Mouse (Mus musculus) hematopoietic multipotent progenitor cell, adult 10-12 weeks (in vitro differentiated cells): ENCODE results near the gene Eif4g1. TPM values are rescaled to one million over a fixed set of nuclear protein-coding genes. Genes with fewer than 3 reads are reported as not detected.

ENCODE experiments used
- polyA plus RNA-seq: library from polyadenylated mRNA; stranded (reverse); fragments of >175 nt; gene quantifications from 2 replicates; pipeline ENCODE4 v1.2.3, GENCODE M21; 2012; ENCODE audit warnings: low replicate concordance

Gene Eif4g1
- 484 and 1,061 TPM in 2 replicates for polyA plus RNA-seq

DNA sequence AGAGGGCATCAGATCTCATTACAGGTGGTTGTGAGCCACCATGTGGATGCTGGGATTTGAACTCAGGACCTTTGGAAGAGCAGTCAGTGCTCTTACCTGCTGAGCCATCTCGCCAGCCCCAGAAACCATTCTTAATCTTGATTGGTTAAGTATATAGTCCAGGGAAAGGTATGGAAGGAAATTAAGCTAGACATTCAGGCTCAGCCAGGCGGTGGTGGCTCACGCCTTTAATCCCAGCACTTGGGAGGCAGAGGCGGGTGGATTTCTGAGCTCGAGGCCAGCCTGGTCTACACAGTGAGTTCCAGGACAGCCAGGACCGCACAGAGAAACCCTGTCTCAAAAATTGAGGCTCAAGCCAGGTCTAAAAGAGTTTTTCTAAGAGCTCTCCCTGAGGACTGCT is at the start of gene Eif4g1:
Gene Eif4g1, plus strand, starts transcription at position 301 of the 400 bp plus-strand sequence.

DNA sequence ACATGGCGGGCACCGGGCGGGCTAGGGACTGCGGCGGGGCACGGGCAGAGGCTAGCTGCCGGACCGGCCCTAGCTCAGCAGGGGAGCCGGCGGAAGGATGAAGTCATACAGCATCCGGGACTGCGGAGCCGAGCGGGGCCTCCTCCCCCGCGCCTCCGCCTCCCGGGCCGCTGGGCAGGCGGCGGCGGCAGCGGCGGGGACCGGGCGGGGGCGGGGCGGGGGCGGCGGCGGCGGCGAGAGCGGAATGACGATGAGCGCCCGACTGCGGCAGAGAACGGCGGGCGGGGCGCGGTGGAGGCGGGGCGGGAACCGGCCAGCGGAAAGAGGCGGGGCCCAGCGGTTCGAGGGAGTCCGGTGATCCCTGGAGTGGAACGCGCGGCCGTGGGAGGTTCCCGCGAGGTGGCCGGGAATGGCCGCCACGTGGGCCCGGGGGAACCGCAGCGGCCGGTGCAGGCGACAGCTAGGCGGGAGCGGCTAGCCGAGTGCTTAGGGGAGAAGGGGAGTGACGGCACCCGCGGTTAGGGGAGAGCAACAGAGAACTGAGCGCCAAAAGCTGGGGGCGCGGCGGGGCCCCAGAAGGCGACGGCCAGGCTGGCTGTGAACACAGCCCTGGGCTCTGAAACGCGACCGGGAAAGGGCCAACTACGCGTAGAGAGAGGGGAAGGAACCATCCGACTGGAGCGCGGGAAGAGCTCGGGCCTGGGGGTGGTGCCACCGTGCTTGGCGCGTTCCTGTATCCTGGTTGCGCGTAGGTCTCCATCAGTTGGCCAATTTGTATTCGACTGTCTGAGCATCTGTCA is 46.7 kb upstream of the Eif4g1 start, which contains the start of gene Camk2n2:
Gene Camk2n2, minus strand, starts transcription at position 97 of the 800 bp plus-strand sequence.

DNA sequence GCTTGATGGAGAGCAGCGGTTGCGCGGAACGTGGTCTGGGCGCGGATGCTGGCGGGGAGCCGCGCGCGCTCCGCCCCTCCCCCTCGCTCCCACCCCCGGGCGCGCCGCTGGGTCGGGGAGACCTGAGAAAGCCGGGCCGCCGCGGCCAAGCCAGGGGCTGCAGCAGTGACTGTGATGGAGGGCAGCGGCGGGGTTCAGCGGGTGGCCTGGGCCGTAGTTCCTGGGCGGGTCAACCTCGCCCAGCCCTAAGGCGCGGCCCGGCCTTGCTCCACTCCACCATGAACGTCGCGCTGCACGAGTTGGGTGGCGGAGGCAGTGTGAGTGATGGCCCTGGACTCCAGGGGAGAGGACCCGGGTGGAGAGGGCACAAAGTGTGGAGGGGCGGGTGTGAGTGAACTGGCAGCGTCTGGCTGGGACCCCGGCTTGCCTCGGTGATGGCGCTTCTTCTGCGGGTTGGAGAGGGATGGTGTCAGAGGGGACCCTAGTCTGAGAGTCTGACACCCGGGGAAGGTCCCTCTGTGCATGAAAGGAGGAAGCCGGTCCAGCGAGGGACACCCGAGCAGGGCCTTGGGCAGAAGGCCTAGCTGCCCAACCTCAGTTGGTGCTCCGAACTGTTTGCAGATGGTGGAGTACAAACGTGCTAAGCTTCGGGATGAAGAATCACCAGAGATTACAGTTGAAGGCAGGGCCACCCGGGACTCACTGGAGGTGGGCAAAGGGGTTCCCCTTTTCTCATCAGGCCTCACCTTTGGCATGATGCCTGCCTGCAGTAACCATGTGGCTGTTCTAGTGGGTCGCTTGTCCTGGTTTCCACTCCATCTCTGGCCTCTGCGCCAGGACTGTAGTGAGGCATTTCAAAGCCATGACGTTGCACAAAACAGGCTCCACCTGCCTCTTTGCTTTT is 38.1 kb upstream of the Eif4g1 start, which contains the start of gene Ece2:
Gene Ece2, plus strand, starts transcription at position 98 of the 904 bp plus-strand sequence.

DNA sequence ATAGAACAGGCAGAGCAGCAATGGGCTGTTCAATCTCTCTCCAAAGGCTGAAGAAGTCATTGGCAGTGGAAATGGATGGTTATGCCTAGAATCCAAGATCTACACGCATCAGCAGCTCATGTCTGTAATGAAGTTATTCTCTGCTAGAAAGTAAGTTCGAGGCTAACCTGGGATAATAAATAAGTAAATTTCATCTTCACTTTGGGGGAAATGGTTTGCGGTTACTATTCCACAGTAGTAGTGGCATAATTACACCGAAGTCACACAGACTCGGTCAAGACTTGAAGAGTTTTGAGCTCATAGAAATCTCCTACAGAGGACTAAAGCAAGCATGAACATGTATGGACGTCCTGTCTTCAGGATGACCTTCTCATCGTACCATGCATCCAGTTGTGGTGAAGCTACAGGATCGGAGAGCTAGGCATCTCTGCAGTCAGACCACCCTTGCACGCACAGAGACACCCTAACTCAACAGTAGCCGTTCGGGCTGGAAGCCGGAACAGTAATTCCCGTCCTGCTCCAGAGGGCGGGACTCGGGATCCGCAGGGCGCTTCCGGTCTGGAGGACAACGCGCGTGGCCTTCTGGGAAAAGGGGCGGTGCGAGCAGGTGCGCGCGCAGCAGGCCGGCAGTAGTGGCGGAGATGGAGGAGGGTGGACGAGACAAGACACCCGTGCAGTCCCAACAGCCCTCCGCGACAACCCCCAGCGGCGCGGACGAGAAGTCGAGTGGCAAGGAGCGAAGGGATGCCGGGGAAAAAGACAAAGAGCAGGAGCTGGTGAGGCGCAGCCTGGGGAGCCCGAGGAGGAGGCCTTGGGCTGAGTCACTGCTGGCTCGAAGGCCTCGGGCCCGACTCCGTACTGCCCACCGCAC is 16.8 kb upstream of the Eif4g1 start, which contains the start of gene Psmd2:
Gene Psmd2, plus strand, starts transcription at position 577 of the 871 bp plus-strand sequence.

DNA sequence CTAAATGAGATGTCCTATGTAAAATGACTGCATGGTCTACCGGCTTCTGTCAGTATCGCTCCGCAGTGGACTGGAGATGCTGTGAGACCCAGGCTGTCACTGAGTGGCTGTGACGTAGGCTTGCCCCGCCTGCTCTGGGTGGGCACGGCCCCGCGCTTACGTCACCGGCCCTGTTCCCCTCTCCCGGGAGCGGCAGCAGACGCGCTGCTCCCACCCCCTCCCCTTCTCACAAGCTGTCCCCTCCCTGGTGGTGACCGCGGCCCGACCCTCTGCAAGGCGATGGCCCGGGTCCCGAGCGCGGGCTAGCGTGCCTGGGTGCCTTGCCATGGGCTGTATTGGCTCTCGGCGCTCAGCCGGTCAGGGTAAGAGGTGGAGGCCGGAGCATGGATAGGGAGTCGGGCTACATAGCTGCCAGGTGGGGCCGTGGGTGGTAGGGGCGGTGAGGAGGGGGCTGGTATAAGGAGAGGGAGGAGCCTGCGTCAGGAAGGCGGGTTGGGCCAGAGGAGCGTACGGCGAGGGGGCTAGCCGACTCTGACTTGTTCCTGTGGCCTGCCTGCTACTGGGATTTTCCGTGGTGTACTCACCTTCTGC is 25.1 kb downstream of the Eif4g1 start, which contains the start of gene Fam131a:
Gene Fam131a, plus strand, starts transcription at position 131 of the 591 bp plus-strand sequence.

DNA sequence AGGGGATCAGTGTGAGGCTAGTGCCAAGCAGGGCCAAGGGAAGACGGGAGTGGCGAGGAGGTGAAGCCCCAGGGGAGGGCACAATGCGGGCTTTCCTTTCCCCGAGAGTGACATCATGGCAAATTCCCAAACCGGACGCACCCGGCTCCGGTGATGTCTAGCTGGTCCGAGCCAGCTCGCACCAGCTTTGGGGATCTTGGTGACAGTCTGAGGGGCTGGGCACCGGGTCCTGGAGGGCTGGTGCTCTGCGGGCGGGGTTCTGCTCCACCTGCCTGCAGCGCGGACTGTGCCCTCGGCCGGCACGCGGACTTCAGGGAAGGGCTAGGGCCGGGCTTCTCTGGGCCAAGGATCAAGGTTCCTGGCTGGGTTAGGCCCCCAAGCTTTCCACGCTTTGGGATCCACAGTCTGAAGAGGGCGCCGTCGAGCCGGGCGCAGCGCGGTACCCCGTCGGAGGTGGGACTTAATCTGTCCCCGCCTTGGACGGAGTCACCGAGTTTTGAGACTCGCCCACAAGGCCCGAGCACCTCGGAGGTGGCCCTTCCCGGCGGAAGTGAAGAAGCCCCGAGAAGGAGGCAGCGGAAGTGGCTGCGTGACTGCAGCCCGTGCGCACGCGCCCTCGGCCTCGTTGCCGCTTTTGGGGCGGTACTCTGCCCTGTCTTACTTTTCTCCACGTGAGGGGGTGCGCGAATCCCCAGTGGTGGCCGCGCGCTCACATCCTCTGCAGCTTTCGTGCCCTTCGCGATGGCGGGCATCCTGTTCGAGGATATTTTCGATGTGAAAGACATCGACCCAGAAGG is 49.3 kb downstream of the Eif4g1 start, which contains the start of the genes Polr2h and Clcn2:
Gene Polr2h, plus strand, starts transcription at position 485 of the 797 bp plus-strand sequence.
Gene Clcn2, minus strand, starts transcription at position 566 of the 797 bp plus-strand sequence.

DNA sequence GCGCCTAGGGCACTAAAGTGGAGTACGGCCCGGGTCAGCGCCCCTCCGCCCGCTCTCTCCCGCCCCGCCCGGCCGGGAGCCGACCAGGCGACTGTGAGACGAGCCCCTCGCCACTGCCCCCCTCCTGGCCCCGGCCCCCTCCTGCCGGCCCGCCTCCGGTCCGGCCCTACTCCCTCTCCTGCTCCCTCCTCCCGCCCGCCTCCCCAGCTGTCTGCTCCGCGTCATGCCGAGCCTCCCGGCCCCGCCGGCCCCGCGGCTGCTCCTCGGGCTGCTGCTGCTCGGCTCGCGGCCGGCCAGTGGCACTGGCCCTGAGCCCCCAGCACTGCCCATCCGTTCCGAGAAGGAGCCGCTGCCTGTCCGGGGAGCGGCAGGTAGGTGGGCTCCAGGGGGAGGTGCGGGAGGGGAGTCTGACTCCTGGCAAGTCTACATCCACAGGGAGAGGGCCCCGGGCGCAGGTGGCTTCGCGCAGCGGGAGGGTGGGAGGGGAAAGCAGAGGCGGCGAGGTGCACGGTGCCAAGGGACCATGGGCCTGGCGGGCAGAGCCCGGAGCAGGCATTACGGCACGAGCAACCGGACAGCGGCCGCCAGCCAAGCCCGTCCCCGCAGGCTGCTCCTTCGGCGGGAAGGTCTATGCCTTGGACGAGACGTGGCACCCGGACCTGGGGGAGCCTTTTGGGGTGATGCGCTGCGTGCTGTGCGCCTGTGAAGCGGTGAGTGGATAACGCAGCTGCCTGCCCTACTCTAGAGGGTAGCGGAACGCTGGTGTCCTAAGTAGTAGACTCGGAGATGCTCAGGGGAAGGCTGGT is 65.0 kb downstream of the Eif4g1 start, which contains the start of gene Chrd:
Gene Chrd, plus strand, starts transcription at position 203 of the 806 bp plus-strand sequence.

DNA sequence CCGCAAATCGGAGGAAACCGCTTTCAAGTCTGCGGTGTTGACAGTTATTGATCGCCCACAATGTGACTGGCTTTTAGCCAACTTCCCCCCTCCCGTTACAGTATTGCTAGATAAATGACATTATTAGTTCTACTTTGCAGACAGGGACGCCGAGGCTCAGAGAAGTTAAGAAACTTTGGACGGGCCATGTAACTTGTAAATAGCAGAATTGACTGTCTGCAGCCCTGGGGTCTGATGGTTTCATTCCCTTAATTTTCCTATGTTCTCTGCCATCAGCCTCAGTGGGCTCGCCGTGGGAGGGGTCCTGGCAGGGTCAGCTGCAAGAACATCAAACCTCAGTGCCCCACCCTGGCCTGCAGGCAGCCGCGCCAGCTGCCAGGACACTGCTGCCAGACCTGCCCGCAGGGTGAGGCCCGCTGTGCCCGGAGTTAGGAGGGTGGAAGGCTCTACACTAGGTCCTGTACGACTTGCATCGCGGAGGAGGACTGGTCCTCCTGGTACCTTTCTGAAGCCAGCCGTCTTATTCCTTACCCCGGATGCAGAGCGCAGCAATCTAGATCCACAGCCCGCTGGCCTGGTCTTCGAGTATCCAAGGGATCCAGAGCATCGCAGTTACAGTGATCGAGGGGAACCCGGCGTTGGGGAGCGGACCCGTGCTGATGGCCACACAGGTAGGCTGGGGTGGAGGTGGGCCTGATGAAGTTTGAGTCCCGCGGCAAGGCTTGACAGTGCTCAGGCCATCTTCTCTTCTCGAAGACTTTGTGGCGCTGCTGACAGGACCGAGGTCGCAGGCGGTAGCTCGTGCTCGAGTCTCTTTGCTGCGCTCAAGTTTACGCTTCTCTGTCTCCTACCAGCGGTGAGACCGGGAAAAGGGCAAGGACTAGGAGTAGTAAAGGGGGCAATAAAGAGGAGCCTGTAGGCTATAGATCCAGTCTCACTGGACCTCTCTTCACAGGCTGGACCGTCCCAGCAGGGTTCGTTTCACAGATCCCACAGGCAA is 65.9 kb downstream of the Eif4g1 start, which contains the start of gene Thpo:
Gene Thpo, minus strand, starts transcription at position 781 of the 1,000 bp plus-strand sequence.

Other genes starting within 250 kb of the Eif4g1 start
- gene Abcc5, start 241.9 kb upstream of the Eif4g1 start, polyA plus RNA-seq = 4.6 and 8.1 TPM in 2 replicates
- gene Eif2b5, start 169.5 kb upstream of the Eif4g1 start, polyA plus RNA-seq = 12.9 and 17.4 TPM in 2 replicates
- gene Dvl3, start 151.3 kb upstream of the Eif4g1 start, polyA plus RNA-seq = 31.2 and 61.5 TPM in 2 replicates
- 63.6 and 66.9 TPM in 2 replicates for gene Ap2m1, start 132.8 kb upstream of the Eif4g1 start, polyA plus RNA-seq
- 28.8 and 31.8 TPM in 2 replicates for gene Abcf3, start 119.7 kb upstream of the Eif4g1 start, polyA plus RNA-seq
- 0.04 and 0.05 TPM in 2 replicates for gene Vwa5b2, start 78.8 kb upstream of the Eif4g1 start, polyA plus RNA-seq
- 0.40 and 5.7 TPM in 2 replicates for gene Eef1akmt4, start 56.7 kb upstream of the Eif4g1 start, polyA plus RNA-seq
- not detected in 2 replicates for gene Gm49333, start 56.7 kb upstream of the Eif4g1 start, polyA plus RNA-seq
- gene Alg3, start 56.6 kb upstream of the Eif4g1 start, polyA plus RNA-seq = 12.4 and 14.8 TPM in 2 replicates
- 0.65 and 2.3 TPM in 2 replicates for gene Camk2n2, start 47.0 kb upstream of the Eif4g1 start, polyA plus RNA-seq
- gene Ece2, start 38.5 kb upstream of the Eif4g1 start, polyA plus RNA-seq = not detected in 2 replicates
- 104 and 180 TPM in 2 replicates for gene Psmd2, start 16.7 kb upstream of the Eif4g1 start, polyA plus RNA-seq
- 4.5 and 6.6 TPM in 2 replicates for gene Fam131a, start 24.9 kb downstream of the Eif4g1 start, polyA plus RNA-seq
- 0.23 and 5.3 TPM in 2 replicates for gene Polr2h, start 49.4 kb downstream of the Eif4g1 start, polyA plus RNA-seq
- 3.0 and 6.2 TPM in 2 replicates for gene Clcn2, start 49.4 kb downstream of the Eif4g1 start, polyA plus RNA-seq
- gene Chrd, start 64.8 kb downstream of the Eif4g1 start, polyA plus RNA-seq = not detected in 2 replicates
- gene Thpo, start 66.2 kb downstream of the Eif4g1 start, polyA plus RNA-seq = not detected in 2 replicates